ENCODE assay signal across 17 mouse cellular contexts in genomic region chr15:98988787-98989186, GRCm38 (mm10). TPM values are rescaled to one million over a fixed set of nuclear protein-coding genes. Genes with fewer than 3 reads are reported as not detected.
DNase-seq lines count a peak whose midpoint lies in the region; ATAC-seq and TF ChIP-seq lines count a peak whose summit lies in the region.
"Had no signal": no experiment of that assay in that cellular context is flagged by ENCODE, and none has a peak within 500 bp of the region (broad histone marks: within the 10 kb centered on the region; RNA-seq: fewer than 3 reads in every experiment).

No protein-coding gene starts in this region.

- intact Hi-C loops in left cerebral cortex, adult 2 months (cut with DNase I), result no loop called here

- H3K27ac ChIP-seq in forebrain, embryonic 10.5 days, result peak overlapping the region; percentile 92
- H3K27ac ChIP-seq in hindbrain, embryonic 15.5 days (replicated peaks), result peak overlapping the region; percentile 96
- peak overlapping the region; percentile 99 for H3K27ac ChIP-seq in neural tube, embryonic 13.5 days (replicated peaks)
- H3K27ac ChIP-seq in left cerebral cortex, adult 2 months, result no peak overlapping the region

- H3K4me2 ChIP-seq in hindbrain, embryonic 15.5 days, result peak overlapping the region; percentile 81
- peak overlapping the region; percentile 67 for H3K4me2 ChIP-seq in neural tube, embryonic 13.5 days

- no peaks in the 10 kb centered on the region for H3K9me3 ChIP-seq in forebrain, embryonic 10.5 days
- no peaks in the 10 kb centered on the region for H3K9me3 ChIP-seq in hindbrain, embryonic 15.5 days
- H3K9me3 ChIP-seq in neural tube, embryonic 13.5 days, result no peaks in the 10 kb centered on the region

- peak; percentile 70 for DNase-seq in heart, adult 11 months
- no peak for DNase-seq in heart, adult 8-10 months (ENCODE audit: low spot score)
- DNase-seq in forebrain, embryonic 10.5 days (ENCODE audit: extremely low spot score, low spot score), result no peak
- no peak for DNase-seq in left cerebral cortex, adult 2 months (ENCODE audit: extremely low spot score in 1 of 2, low spot score in 2 of 2)
- DNase-seq in right cerebral cortex, adult 2 months (ENCODE audit: low spot score in 2 of 2), result no peak
- DNase-seq in adipocyte (ENCODE audit: low spot score), result no peak
- DNase-seq: adrenal gland, adult 8-10 months; cerebellum, adult 8-10 months; gastrocnemius, postnatal 25 days; heart, postnatal 14 days; kidney, postnatal 10 days; right cerebral cortex, postnatal 14 days had no signal

- no peak for ATAC-seq in hindbrain, embryonic 15.5 days (ENCODE audit: low FRiP score, low read depth)
- no peak for ATAC-seq in neural tube, embryonic 13.5 days (ENCODE audit: low read depth)
- ATAC-seq: lung, postnatal 0 days had no signal

- H3K4me1 ChIP-seq in forebrain, embryonic 10.5 days, result peaks cover 100% of the 10 kb centered on the region
- peaks cover 70% of the 10 kb centered on the region for H3K4me1 ChIP-seq in hindbrain, embryonic 15.5 days (replicated peaks)
- H3K4me1 ChIP-seq in neural tube, embryonic 13.5 days (replicated peaks), result peaks cover 78% of the 10 kb centered on the region

- no peak overlapping the region for H3K4me3 ChIP-seq in forebrain, embryonic 10.5 days
- no peak overlapping the region for H3K4me3 ChIP-seq in hindbrain, embryonic 15.5 days
- H3K4me3 ChIP-seq in neural tube, embryonic 13.5 days, result no peak overlapping the region
- H3K4me3 ChIP-seq in left cerebral cortex, adult 2 months, result no peak overlapping the region

- WGBS in forebrain, embryonic 10.5 days, result 66% methylated on average over 3 of the region's 3 CpGs
- WGBS in hindbrain, embryonic 15.5 days, result 55% methylated on average over 3 of the region's 3 CpGs
- 62% methylated on average over 3 of the region's 3 CpGs for WGBS in neural tube, embryonic 13.5 days

- no peak for TF ChIP-seq CTCF in left cerebral cortex, adult 2 months (IDR thresholded peaks at IDR 0.05)

- H3K9ac ChIP-seq in hindbrain, embryonic 15.5 days, result peak overlapping the region; percentile 70; the same call in 1 of the 2 replicates
- H3K9ac ChIP-seq in neural tube, embryonic 13.5 days, result peak overlapping the region; percentile 91

- H3K27me3 ChIP-seq in forebrain, embryonic 10.5 days (ENCODE audit: poor library complexity, severe bottlenecking), result peaks cover 15% of the 10 kb centered on the region; the same call in 1 of the 2 replicates
- no peaks in the 10 kb centered on the region for H3K27me3 ChIP-seq in hindbrain, embryonic 15.5 days
- no peaks in the 10 kb centered on the region for H3K27me3 ChIP-seq in neural tube, embryonic 13.5 days

- H3K36me3 ChIP-seq in forebrain, embryonic 10.5 days (replicated peaks), result no peaks in the 10 kb centered on the region
- no peaks in the 10 kb centered on the region for H3K36me3 ChIP-seq in hindbrain, embryonic 15.5 days
- no peaks in the 10 kb centered on the region for H3K36me3 ChIP-seq in neural tube, embryonic 13.5 days

RNA-seq across cellular contexts. Expression of gene Tuba1a, which starts 35.3 kb away (rescaled TPM):
- 10 to 100 TPM; 37.4 to 83.6 (median 67.3) TPM for total RNA-seq in heart, adult 8-10 months (2022)
- 2,769 and 3,107 TPM in 2 replicates for polyA plus RNA-seq in forebrain, embryonic 10.5 days (2016; fragmentation: Nextera tagmentation; extraction: Ambion mirVana)
- 14,750 and 15,534 TPM in 2 replicates for polyA plus RNA-seq in hindbrain, embryonic 15.5 days (2015; fragmentation: Nextera tagmentation; extraction: Ambion mirVana)
- polyA plus RNA-seq in neural tube, embryonic 13.5 days (2015; fragmentation: Nextera tagmentation; extraction: Ambion mirVana), result 13,124 and 14,228 TPM in 2 replicates
- 100 to 1,000 TPM; 817 to 827 TPM for total RNA-seq in left cerebral cortex, adult 2 months (2021)

RNA-seq across cellular contexts. Expression of gene Gm49450, which starts 35.4 kb away (rescaled TPM):
- total RNA-seq in heart, adult 8-10 months (2022), result not detected
- not detected in 2 replicates for polyA plus RNA-seq in forebrain, embryonic 10.5 days (2016; fragmentation: Nextera tagmentation; extraction: Ambion mirVana)
- polyA plus RNA-seq in hindbrain, embryonic 15.5 days (2015; fragmentation: Nextera tagmentation; extraction: Ambion mirVana), result not detected in 2 replicates
- polyA plus RNA-seq in neural tube, embryonic 13.5 days (2015; fragmentation: Nextera tagmentation; extraction: Ambion mirVana), result not detected in 2 replicates
- total RNA-seq in left cerebral cortex, adult 2 months (2021), result not detected
- total RNA-seq: adrenal gland, adult 8-10 months; gastrocnemius, postnatal 25 days; heart, postnatal 14 days; liver, adult 2 months had no signal
- polyA plus RNA-seq: lung, postnatal 0 days; stomach, embryonic 14.5 days had no signal

RNA-seq across cellular contexts. Expression of gene Tuba1c, which starts 40.9 kb away (rescaled TPM):
- total RNA-seq in heart, adult 8-10 months (2022), result 10 to 100 TPM; 32.2 to 40.4 (median 33.3) TPM
- 160 and 171 TPM in 2 replicates for polyA plus RNA-seq in forebrain, embryonic 10.5 days (2016; fragmentation: Nextera tagmentation; extraction: Ambion mirVana)
- polyA plus RNA-seq in hindbrain, embryonic 15.5 days (2015; fragmentation: Nextera tagmentation; extraction: Ambion mirVana), result 22.5 and 25.3 TPM in 2 replicates
- 25.6 and 29.7 TPM in 2 replicates for polyA plus RNA-seq in neural tube, embryonic 13.5 days (2015; fragmentation: Nextera tagmentation; extraction: Ambion mirVana)
- total RNA-seq in left cerebral cortex, adult 2 months (2021), result 10 to 100 TPM; 56.1 to 61.4 TPM

RNA-seq across cellular contexts. Expression of gene Tuba1b, which starts 54.4 kb away (rescaled TPM):
- 100 to 1,000 TPM; 106 to 156 (median 115) TPM for total RNA-seq in heart, adult 8-10 months (2022)
- polyA plus RNA-seq in forebrain, embryonic 10.5 days (2016; fragmentation: Nextera tagmentation; extraction: Ambion mirVana), result 2,760 and 2,766 TPM in 2 replicates
- polyA plus RNA-seq in hindbrain, embryonic 15.5 days (2015; fragmentation: Nextera tagmentation; extraction: Ambion mirVana), result 1,411 and 1,419 TPM in 2 replicates
- polyA plus RNA-seq in neural tube, embryonic 13.5 days (2015; fragmentation: Nextera tagmentation; extraction: Ambion mirVana), result 1,062 and 1,121 TPM in 2 replicates
- 100 to 1,000 TPM; 509 to 550 TPM for total RNA-seq in left cerebral cortex, adult 2 months (2021)
